Mouse (Mus musculus): ENCODE measurements around the gene Msln. TPM values are rescaled to one million over a fixed set of nuclear protein-coding genes. Genes with fewer than 3 reads are reported as not detected.

Gene Msln
- 10.5 and 12.9 TPM in 2 replicates for polyA plus RNA-seq (2014; fragmentation: Nextera tagmentation; extraction: Ambion mirVana)

DNA sequence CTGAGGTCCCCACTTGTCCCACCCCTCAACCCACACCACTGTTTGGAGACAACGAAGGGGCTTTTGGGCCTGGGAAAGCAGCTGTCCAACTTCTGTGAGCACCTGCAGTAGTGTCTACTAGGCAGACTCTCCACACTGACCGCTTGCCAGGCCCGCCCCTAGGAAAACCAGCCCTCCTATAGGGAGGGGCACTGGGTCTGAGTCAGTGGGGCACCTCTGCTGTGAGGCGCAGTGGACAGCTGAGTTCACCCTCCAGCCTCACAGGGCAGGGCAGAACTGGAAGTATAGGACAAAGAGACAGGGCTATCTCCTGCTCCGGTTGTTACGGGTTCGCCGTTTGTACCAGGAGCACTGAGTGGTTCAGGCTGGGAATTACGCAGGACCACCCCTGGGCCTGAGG, at the start of gene Msln:
TSS of gene Msln (minus strand) at position 138 of the 400 bp plus-strand sequence.
- peaks cover 15% of the 10 kb centered on the region for H3K4me1 ChIP-seq (replicated peaks; ENCODE audit: control insufficient read depth, insufficient read depth, low read length)
- H3K9ac ChIP-seq (ENCODE audit: low read length): no peak within 1 kb of the TSS
- no peaks in the 10 kb centered on the region for H3K27me3 ChIP-seq (replicated peaks; ENCODE audit: control insufficient read depth, insufficient read depth, low read length)
- WGBS: 85% methylated on average over 9 of the region's 9 CpGs
- no peaks in the 10 kb centered on the region for H3K9me3 ChIP-seq (ENCODE audit: control insufficient read depth, low read length)
- no peaks in the 10 kb centered on the region for H3K36me3 ChIP-seq (ENCODE audit: control insufficient read depth, insufficient read depth, low read length)
- no peak within 1 kb of the TSS for H3K4me3 ChIP-seq (ENCODE audit: low read depth, low read length)
- DNase-seq (ENCODE audit: low spot score) (no peak), ATAC-seq (replicated peaks; ENCODE audit: low FRiP score, low TSS enrichment, low read depth) (no peak)
- no peak within 1 kb of the TSS for H3K4me2 ChIP-seq (ENCODE audit: low read length)
- H3K27ac ChIP-seq (ENCODE audit: low read depth): no peak within 1 kb of the TSS

GRCm38 (mm10) chr17:25802825-25803517, 48.8 kb upstream of the Msln start:
- H3K4me3 ChIP-seq (ENCODE audit: low read depth, low read length): no peak overlapping the region
- no peak for DNase-seq (ENCODE audit: low spot score)
- no peaks in the 10 kb centered on the region for H3K4me1 ChIP-seq (replicated peaks; ENCODE audit: control insufficient read depth, insufficient read depth, low read length)
- H3K9ac ChIP-seq (ENCODE audit: low read length): no peak overlapping the region
- no peak overlapping the region for H3K27ac ChIP-seq (ENCODE audit: low read depth)
- H3K36me3 ChIP-seq (ENCODE audit: control insufficient read depth, insufficient read depth, low read length): no peaks in the 10 kb centered on the region
- 12% methylated on average over 10 of the region's 10 CpGs for WGBS
- no peak overlapping the region for H3K4me2 ChIP-seq (ENCODE audit: low read length)
- peak; percentile 68 for ATAC-seq (replicated peaks; ENCODE audit: low FRiP score, low TSS enrichment, low read depth)
- peaks cover 4% of the 10 kb centered on the region; the same call in 1 of the 2 replicates for H3K27me3 ChIP-seq (replicated peaks; ENCODE audit: control insufficient read depth, insufficient read depth, low read length)
- H3K9me3 ChIP-seq (ENCODE audit: control insufficient read depth, low read length): no peaks in the 10 kb centered on the region

DNA sequence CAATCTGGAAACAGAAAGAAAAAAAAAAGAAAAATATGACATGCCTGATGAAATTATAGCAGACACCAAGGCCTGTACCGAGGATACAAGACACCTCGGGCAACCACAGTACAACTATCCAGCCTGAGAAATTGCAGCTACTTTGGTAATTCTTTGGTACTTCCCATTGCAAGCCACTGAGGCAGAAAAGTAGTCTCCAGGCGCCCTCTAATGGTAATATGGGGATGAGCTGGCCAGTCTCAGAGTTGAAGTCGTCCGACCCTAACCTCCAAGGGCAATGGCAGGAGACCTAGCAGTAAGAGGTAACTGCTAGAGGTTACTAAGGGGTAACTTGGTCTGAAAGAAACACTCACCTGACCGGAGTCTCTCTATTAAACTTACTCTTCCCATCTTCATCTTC, 46.9 kb upstream of the Msln start:
- Histone ChIP-seq H3K4me1 (replicated peaks; ENCODE audit: control insufficient read depth, insufficient read depth, low read length) (peaks cover 6% of the 10 kb centered on the region), H3K4me2 (ENCODE audit: low read length) (no peak overlapping the region), H3K27ac (ENCODE audit: low read depth) (no peak overlapping the region), H3K36me3 (ENCODE audit: control insufficient read depth, insufficient read depth, low read length) (no peaks in the 10 kb centered on the region), H3K4me3 (ENCODE audit: low read depth, low read length) (no peak overlapping the region), H3K27me3 (replicated peaks; ENCODE audit: control insufficient read depth, insufficient read depth, low read length) (peaks cover 4% of the 10 kb centered on the region; the same call in 1 of the 2 replicates), H3K9ac (ENCODE audit: low read length) (no peak overlapping the region), H3K9me3 (ENCODE audit: control insufficient read depth, low read length) (no peaks in the 10 kb centered on the region)
- WGBS: 6% methylated on average over 6 of the region's 6 CpGs
- peak; percentile 72 for DNase-seq (ENCODE audit: low spot score)
- ATAC-seq (replicated peaks; ENCODE audit: low FRiP score, low TSS enrichment, low read depth): no peak

- Histone ChIP-seq H3K27ac (ENCODE audit: low read depth) (peak within 1 kb of the TSS; percentile 47), H3K4me3 (ENCODE audit: low read depth, low read length) (peak within 1 kb of the TSS; percentile 86), H3K4me1 (replicated peaks; ENCODE audit: control insufficient read depth, insufficient read depth, low read length) (peaks cover 24% of the 10 kb centered on the region), H3K9ac (ENCODE audit: low read length) (peak within 1 kb of the TSS; percentile 66), H3K4me2 (ENCODE audit: low read length) (peak within 1 kb of the TSS; percentile 96), H3K27me3 (replicated peaks; ENCODE audit: control insufficient read depth, insufficient read depth, low read length) (peaks cover 4% of the 10 kb centered on the region; the same call in 1 of the 2 replicates), H3K36me3 (ENCODE audit: control insufficient read depth, insufficient read depth, low read length) (no peaks in the 10 kb centered on the region), H3K9me3 (ENCODE audit: control insufficient read depth, low read length) (no peaks in the 10 kb centered on the region)
- ATAC-seq (replicated peaks; ENCODE audit: low FRiP score, low TSS enrichment, low read depth) (peak; percentile 74), DNase-seq (ENCODE audit: low spot score) (peak; percentile 92)
- WGBS: under 1% methylated on average over 31 of the region's 35 CpGs
Measured at GRCm38 (mm10) chr17:25796951-25797369, 42.8 kb upstream of the Msln start, which contains the start of gene Metrn. Gene Metrn (minus strand): TSS chr17:25797136.

- 2% methylated on average over 37 of the region's 37 CpGs for WGBS
- ATAC-seq (replicated peaks; ENCODE audit: low FRiP score, low TSS enrichment, low read depth) (0 out of 2 replicates have a peak, but pooled peaks have one; percentile 2), DNase-seq (ENCODE audit: low spot score) (no peak)
- peaks cover 29% of the 10 kb centered on the region for H3K4me1 ChIP-seq (replicated peaks; ENCODE audit: control insufficient read depth, insufficient read depth, low read length)
- no peaks in the 10 kb centered on the region for H3K9me3 ChIP-seq (ENCODE audit: control insufficient read depth, low read length)
- peak overlapping the region; percentile 66 for H3K9ac ChIP-seq (ENCODE audit: low read length)
- peak overlapping the region; percentile 86 for H3K4me3 ChIP-seq (ENCODE audit: low read depth, low read length)
- H3K36me3 ChIP-seq (ENCODE audit: control insufficient read depth, insufficient read depth, low read length): no peaks in the 10 kb centered on the region
- H3K27me3 ChIP-seq (replicated peaks; ENCODE audit: control insufficient read depth, insufficient read depth, low read length): no peaks in the 10 kb centered on the region; the same call in 1 of the 2 replicates
- H3K27ac ChIP-seq (ENCODE audit: low read depth): peak overlapping the region; percentile 47; the same call in 1 of the 2 replicates
- H3K4me2 ChIP-seq (ENCODE audit: low read length): peak overlapping the region; percentile 96
Measured at GRCm38 (mm10) chr17:25796211-25796771, 42.1 kb upstream of the Msln start.

- H3K27me3 ChIP-seq (replicated peaks; ENCODE audit: control insufficient read depth, insufficient read depth, low read length): no peaks in the 10 kb centered on the region
- ATAC-seq (replicated peaks; ENCODE audit: low FRiP score, low TSS enrichment, low read depth) (no peak), DNase-seq (ENCODE audit: low spot score) (no peak)
- peak within 1 kb of the TSS; percentile 47; the same call in 1 of the 2 replicates for H3K27ac ChIP-seq (ENCODE audit: low read depth)
- peaks cover 35% of the 10 kb centered on the region for H3K4me1 ChIP-seq (replicated peaks; ENCODE audit: control insufficient read depth, insufficient read depth, low read length)
- H3K4me2 ChIP-seq (ENCODE audit: low read length): peak within 1 kb of the TSS; percentile 96
- H3K36me3 ChIP-seq (ENCODE audit: control insufficient read depth, insufficient read depth, low read length): no peaks in the 10 kb centered on the region
- 27% methylated on average over 6 of the region's 6 CpGs for WGBS
- peak within 1 kb of the TSS; percentile 86 for H3K4me3 ChIP-seq (ENCODE audit: low read depth, low read length)
- peak within 1 kb of the TSS; percentile 66 for H3K9ac ChIP-seq (ENCODE audit: low read length)
- H3K9me3 ChIP-seq (ENCODE audit: control insufficient read depth, low read length): no peaks in the 10 kb centered on the region
Measured at GRCm38 (mm10) chr17:25795609-25796092, 41.5 kb upstream of the Msln start, which contains the start of gene AC134908.4. Gene AC134908.4 (minus strand): TSS chr17:25795659.

DNA sequence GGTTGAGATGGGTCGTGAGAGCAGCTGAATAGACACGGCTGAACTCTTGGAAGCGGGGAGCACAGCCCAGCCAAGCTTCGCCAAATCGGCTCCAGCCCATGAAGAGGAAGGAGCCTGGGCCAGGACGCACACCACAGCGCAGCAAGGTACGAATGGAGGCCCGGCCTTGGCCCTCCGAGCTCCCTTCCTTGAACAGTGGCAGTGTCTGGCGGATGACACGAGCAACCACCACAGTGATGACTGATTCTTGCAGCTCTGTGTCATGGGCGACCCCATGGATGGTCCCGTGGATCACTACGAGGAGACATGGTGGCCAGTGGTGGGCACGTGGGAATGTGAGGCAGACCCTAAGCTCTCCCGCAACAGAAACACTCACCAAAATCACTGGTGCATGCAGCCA, 40.8 kb upstream of the Msln start:
- DNase-seq (ENCODE audit: low spot score) (no peak), ATAC-seq (replicated peaks; ENCODE audit: low FRiP score, low TSS enrichment, low read depth) (no peak)
- Histone ChIP-seq H3K36me3 (ENCODE audit: control insufficient read depth, insufficient read depth, low read length) (peaks cover under 1% of the 10 kb centered on the region; the same call in 1 of the 2 replicates), H3K4me2 (ENCODE audit: low read length) (peak overlapping the region; percentile 96), H3K9me3 (ENCODE audit: control insufficient read depth, low read length) (no peaks in the 10 kb centered on the region), H3K27me3 (replicated peaks; ENCODE audit: control insufficient read depth, insufficient read depth, low read length) (no peaks in the 10 kb centered on the region), H3K4me3 (ENCODE audit: low read depth, low read length) (0 out of 2 replicates have a peak overlapping the region, but pooled peaks have one; percentile 86), H3K27ac (ENCODE audit: low read depth) (peak overlapping the region; percentile 8; the same call in 1 of the 2 replicates), H3K9ac (ENCODE audit: low read length) (no peak overlapping the region; the same call in 1 of the 2 replicates), H3K4me1 (replicated peaks; ENCODE audit: control insufficient read depth, insufficient read depth, low read length) (peaks cover 35% of the 10 kb centered on the region)
- WGBS: 85% methylated on average over 17 of the region's 17 CpGs

DNA sequence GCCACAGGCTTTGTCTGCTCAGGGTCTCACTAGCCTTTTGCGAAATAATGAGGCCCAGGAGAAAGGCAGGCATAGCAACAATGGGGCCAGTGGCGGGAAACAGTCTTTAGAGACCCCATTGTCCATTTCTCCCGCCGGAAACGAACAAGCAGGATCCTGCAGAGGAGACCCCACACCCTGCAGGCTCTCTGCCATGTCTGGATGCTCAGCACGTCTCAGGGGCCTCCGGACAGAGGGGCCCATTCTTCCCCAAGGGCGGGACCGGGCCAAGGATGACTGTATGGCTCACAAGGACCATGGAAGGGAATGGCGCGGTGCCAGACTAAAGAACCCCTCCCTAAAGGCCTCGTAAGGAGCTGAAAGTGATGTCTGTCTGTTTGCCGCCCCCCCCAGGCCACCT, 40.0 kb upstream of the Msln start:
- Histone ChIP-seq H3K27ac (ENCODE audit: low read depth) (peak overlapping the region; percentile 98; the same call in 1 of the 2 replicates), H3K36me3 (ENCODE audit: control insufficient read depth, insufficient read depth, low read length) (peaks cover 9% of the 10 kb centered on the region), H3K4me1 (replicated peaks; ENCODE audit: control insufficient read depth, insufficient read depth, low read length) (peaks cover 35% of the 10 kb centered on the region), H3K4me2 (ENCODE audit: low read length) (no peak overlapping the region), H3K9me3 (ENCODE audit: control insufficient read depth, low read length) (no peaks in the 10 kb centered on the region), H3K9ac (ENCODE audit: low read length) (no peak overlapping the region), H3K27me3 (replicated peaks; ENCODE audit: control insufficient read depth, insufficient read depth, low read length) (no peaks in the 10 kb centered on the region), H3K4me3 (ENCODE audit: low read depth, low read length) (no peak overlapping the region)
- DNase-seq (ENCODE audit: low spot score): no peak
- ATAC-seq (replicated peaks; ENCODE audit: low FRiP score, low TSS enrichment, low read depth): no peak
- WGBS: 76% methylated on average over 13 of the region's 13 CpGs
